ENCODE assay signal across 10 mouse cellular contexts in genomic region chr12:40221611-40222010, GRCm38 (mm10). TPM values are rescaled to one million over a fixed set of nuclear protein-coding genes. Genes with fewer than 3 reads are reported as not detected.
DNase-seq lines count a peak whose midpoint lies in the region; ATAC-seq and TF ChIP-seq lines count a peak whose summit lies in the region.
"Had no signal": no experiment of that assay in that cellular context is flagged by ENCODE, and none has a peak within 500 bp of the region (broad histone marks: within the 10 kb centered on the region; RNA-seq: fewer than 3 reads in every experiment).

No protein-coding gene starts in this region.

- no peaks in the 10 kb centered on the region for H3K36me3 ChIP-seq in embryonic facial prominence, embryonic 11.5 days (replicated peaks; ENCODE audit: control insufficient read depth, insufficient read depth, low read depth, low read length)
- no peaks in the 10 kb centered on the region for H3K36me3 ChIP-seq in intestine, embryonic 16.5 days (ENCODE audit: control insufficient read depth, insufficient read depth, low read length)
- H3K36me3 ChIP-seq in neural tube, embryonic 14.5 days (ENCODE audit: control insufficient read depth, insufficient read depth, low read length), result peaks cover under 1% of the 10 kb centered on the region; the same call in 1 of the 2 replicates

- ATAC-seq in embryonic facial prominence, embryonic 11.5 days (replicated peaks; ENCODE audit: insufficient number of reproducible peaks, low FRiP score, low TSS enrichment, low read depth), result no peak
- no peak for ATAC-seq in intestine, embryonic 16.5 days
- no peak for ATAC-seq in neural tube, embryonic 14.5 days (ENCODE audit: low read depth)
- no peak for ATAC-seq in activated CD4-positive, CD25-positive, alpha-beta regulatory T cell, adult 4 months

- no peak; the same call in 1 of the 2 replicates for TF ChIP-seq CTCF in left cerebral cortex, adult 2 months (IDR thresholded peaks at IDR 0.05)

- H3K9me3 ChIP-seq in embryonic facial prominence, embryonic 11.5 days (replicated peaks; ENCODE audit: control insufficient read depth, low read length), result no peaks in the 10 kb centered on the region
- no peaks in the 10 kb centered on the region for H3K9me3 ChIP-seq in intestine, embryonic 16.5 days (ENCODE audit: control insufficient read depth, low read length)
- H3K9me3 ChIP-seq in neural tube, embryonic 14.5 days (ENCODE audit: control insufficient read depth, low read length), result no peaks in the 10 kb centered on the region

- H3K4me1 ChIP-seq in embryonic facial prominence, embryonic 11.5 days (ENCODE audit: control insufficient read depth, insufficient read depth, low read length), result no peaks in the 10 kb centered on the region
- H3K4me1 ChIP-seq in intestine, embryonic 16.5 days (ENCODE audit: control insufficient read depth, insufficient read depth, low read length), result peaks cover 6% of the 10 kb centered on the region; the same call in 1 of the 2 replicates
- H3K4me1 ChIP-seq in neural tube, embryonic 14.5 days (ENCODE audit: control insufficient read depth, insufficient read depth, low read length), result peaks cover 13% of the 10 kb centered on the region; the same call in 1 of the 2 replicates

- no peaks in the 10 kb centered on the region for H3K27me3 ChIP-seq in embryonic facial prominence, embryonic 11.5 days (ENCODE audit: control insufficient read depth, insufficient read depth, low read length)
- H3K27me3 ChIP-seq in intestine, embryonic 16.5 days (replicated peaks; ENCODE audit: control insufficient read depth, insufficient read depth, low read length), result no peaks in the 10 kb centered on the region
- no peaks in the 10 kb centered on the region; the same call in 1 of the 2 replicates for H3K27me3 ChIP-seq in neural tube, embryonic 14.5 days (ENCODE audit: control insufficient read depth, insufficient read depth, low read length)

- H3K27ac ChIP-seq in left cerebral cortex, adult 2 months, result peak overlapping the region; percentile 99
- H3K27ac ChIP-seq in embryonic facial prominence, embryonic 11.5 days (replicated peaks; ENCODE audit: low read depth, low read length), result no peak overlapping the region
- H3K27ac ChIP-seq in intestine, embryonic 16.5 days (ENCODE audit: low read length), result peak overlapping the region; percentile 98; the same call in 1 of the 2 replicates
- H3K27ac ChIP-seq in neural tube, embryonic 14.5 days (ENCODE audit: low read depth, low read length), result no peak overlapping the region

- WGBS in embryonic facial prominence, embryonic 11.5 days, result 21% methylated on average over 5 of the region's 5 CpGs
- 7% methylated on average over 5 of the region's 5 CpGs for WGBS in intestine, embryonic 16.5 days
- WGBS in neural tube, embryonic 14.5 days, result 21% methylated on average over 5 of the region's 5 CpGs

- no peak for DNase-seq in left cerebral cortex, adult 2 months (ENCODE audit: extremely low spot score in 1 of 2, low spot score in 2 of 2)
- no peak for DNase-seq in left cerebral cortex, postnatal 14 days (ENCODE audit: low spot score in 2 of 2)
- DNase-seq in embryonic facial prominence, embryonic 11.5 days (ENCODE audit: low spot score), result no peak
- no peak for DNase-seq in left cerebral cortex, adult 8-10 months (ENCODE audit: low spot score in 2 of 2)
- no peak for DNase-seq in lung, adult 18-20 months
- DNase-seq: kidney, postnatal 10 days; thymus, adult 2 months had no signal

- H3K4me2 ChIP-seq in embryonic facial prominence, embryonic 11.5 days (ENCODE audit: low read depth, low read length), result peak overlapping the region; percentile 62
- H3K4me2 ChIP-seq in intestine, embryonic 16.5 days (ENCODE audit: low read depth, low read length), result peak overlapping the region; percentile 57
- H3K4me2 ChIP-seq in neural tube, embryonic 14.5 days (ENCODE audit: low read depth, low read length), result peak overlapping the region; percentile 59

- peak overlapping the region; percentile 92 for H3K4me3 ChIP-seq in left cerebral cortex, adult 2 months
- peak overlapping the region; percentile 96 for H3K4me3 ChIP-seq in embryonic facial prominence, embryonic 11.5 days (ENCODE audit: low read depth, low read length)
- H3K4me3 ChIP-seq in intestine, embryonic 16.5 days (ENCODE audit: low read length), result peak overlapping the region; percentile 98
- H3K4me3 ChIP-seq in neural tube, embryonic 14.5 days (ENCODE audit: low read depth, low read length), result peak overlapping the region; percentile 86

- peak overlapping the region; percentile 93 for H3K9ac ChIP-seq in embryonic facial prominence, embryonic 11.5 days (replicated peaks; ENCODE audit: low read length)
- H3K9ac ChIP-seq in intestine, embryonic 16.5 days (ENCODE audit: low read depth, low read length), result peak overlapping the region; percentile 98
- 0 out of 2 replicates have a peak overlapping the region, but pooled peaks have one; percentile 37 for H3K9ac ChIP-seq in neural tube, embryonic 14.5 days (replicated peaks; ENCODE audit: low read depth, low read length)

- intact Hi-C loops in left cerebral cortex, adult 2 months (cut with DNase I), result loop anchor here (2.0 to 10.0 kb wide), 2 partner anchors 225 to 1263 kb away; partner anchors contain the start of gene Lrrn3
- intact Hi-C loops in left cerebral cortex, postnatal 14 days (cut with DNase I), result no loop called here

RNA-seq across cellular contexts. Expression of gene Lsmem1, which starts 22.3 kb away (rescaled TPM):
- 1 to 10 TPM; 1.5 to 1.7 TPM for total RNA-seq in left cerebral cortex, adult 2 months (2021)
- total RNA-seq in left cerebral cortex, postnatal 14 days (2021), result 1 to 10 TPM in 1 of 2 experiments, under 1 TPM in 1; 0.97 to 1.1 TPM
- 0.17 and 0.20 TPM in 2 replicates for polyA plus RNA-seq in embryonic facial prominence, embryonic 11.5 days (2014; fragmentation: Nextera tagmentation; extraction: Ambion mirVana)
- polyA plus RNA-seq in intestine, embryonic 16.5 days (2015; fragmentation: Nextera tagmentation; extraction: Ambion mirVana), result not detected in 2 replicates
- 0.30 and 0.32 TPM in 2 replicates for polyA plus RNA-seq in neural tube, embryonic 14.5 days (2014; fragmentation: Nextera tagmentation; extraction: Ambion mirVana)
- polyA plus RNA-seq in activated CD4-positive, CD25-positive, alpha-beta regulatory T cell, adult 4 months (2017; shearing (Covaris generic)), result under 1 TPM in 1 of 2 experiments, not detected in 1; 0.63 TPM
- 1 to 10 TPM; 1.2 to 3.4 (median 1.7) TPM for total RNA-seq in left cerebral cortex, adult 8-10 months (2022)

RNA-seq across cellular contexts. Expression of gene Ifrd1, which starts 26.7 kb away (rescaled TPM):
- 100 to 1,000 TPM; 125 to 134 TPM for total RNA-seq in left cerebral cortex, adult 2 months (2021)
- 10 to 100 TPM; 85.0 to 91.1 TPM for total RNA-seq in left cerebral cortex, postnatal 14 days (2021)
- polyA plus RNA-seq in embryonic facial prominence, embryonic 11.5 days (2014; fragmentation: Nextera tagmentation; extraction: Ambion mirVana), result 153 and 169 TPM in 2 replicates
- 80.1 and 86.9 TPM in 2 replicates for polyA plus RNA-seq in intestine, embryonic 16.5 days (2015; fragmentation: Nextera tagmentation; extraction: Ambion mirVana)
- 174 and 182 TPM in 2 replicates for polyA plus RNA-seq in neural tube, embryonic 14.5 days (2014; fragmentation: Nextera tagmentation; extraction: Ambion mirVana)
- polyA plus RNA-seq in activated CD4-positive, CD25-positive, alpha-beta regulatory T cell, adult 4 months (2017; shearing (Covaris generic)), result 10 to 100 TPM; 51.8 to 63.0 TPM
- 10 to 100 TPM; 73.2 to 98.4 (median 90.6) TPM for total RNA-seq in left cerebral cortex, adult 8-10 months (2022)

Comparison
In these comparisons a context has a peak if more than half of its experiments do, and no peak if none do; other contexts are left out.
1. H3K27ac ChIP-seq: peak in left cerebral cortex, adult 2 months (single experiment) and intestine, embryonic 16.5 days (single experiment); none in embryonic facial prominence, embryonic 11.5 days (single experiment) and neural tube, embryonic 14.5 days (single experiment).
2. H3K9ac ChIP-seq: peak in every context shown above with its lines; median percentile 98 in intestine, embryonic 16.5 days; 93 in embryonic facial prominence, embryonic 11.5 days; 37 in neural tube, embryonic 14.5 days.
3. Peak in every context shown above with its lines, with median percentiles within 50 percentile points of each other: H3K4me3 ChIP-seq and H3K4me2 ChIP-seq.